Mouse (Mus musculus) forebrain, embryonic 11.5 days (tissue): ENCODE results near the gene Nav2. TPM values are rescaled to one million over a fixed set of nuclear protein-coding genes. Genes with fewer than 3 reads are reported as not detected.

Experiments
- ATAC-seq: fragments of 200-750 bp; cut with Nextera tagmentation; replicated peaks from 2 replicates; pipeline ENCODE4 v1.8.0; 2017; ENCODE audit warnings: moderate TSS enrichment; ENCODE audit not compliant: low FRiP score
- DNase-seq: peaks from one replicate; pipeline ENCODE4 v3.0.0-alpha.2; 2017; ENCODE audit warnings: low spot score
- H3K27ac ChIP-seq: fragments of 300-500 bp; sonication (generic); 2 replicates; pipeline ENCODE4 v1.5.1; 2014; ENCODE audit warnings: low read depth, low read length
- H3K27me3 ChIP-seq: fragments of 300-500 bp; sonication (generic); 2 replicates; pipeline ENCODE4 v1.6.1; 2014; ENCODE audit warnings: mild to moderate bottlenecking, low read length, mixed read lengths; ENCODE audit not compliant: control insufficient read depth, insufficient read depth
- H3K36me3 ChIP-seq: fragments of 300-500 bp; sonication (generic); 2 replicates; pipeline ENCODE4 v1.6.1; 2014; ENCODE audit warnings: mild to moderate bottlenecking, low read length, moderate library complexity, mixed read lengths; ENCODE audit not compliant: control insufficient read depth, insufficient read depth
- H3K4me1 ChIP-seq: fragments of 300-500 bp; sonication (generic); replicated peaks from 2 replicates; pipeline ENCODE4 v1.6.1; 2014; ENCODE audit warnings: low read length, mixed read lengths; ENCODE audit not compliant: control insufficient read depth, insufficient read depth
- H3K4me2 ChIP-seq: fragments of 300-500 bp; sonication (generic); 2 replicates; pipeline ENCODE4 v1.6.1; 2014; ENCODE audit warnings: low read depth, mild to moderate bottlenecking, low read length, moderate library complexity, mixed read lengths; ENCODE audit not compliant: severe bottlenecking
- H3K4me3 ChIP-seq: fragments of 300-500 bp; sonication (generic); 2 replicates; pipeline ENCODE4 v1.5.1; 2014; ENCODE audit warnings: low read depth, low read length
- H3K9ac ChIP-seq: fragments of 300-500 bp; sonication (generic); 2 replicates; pipeline ENCODE4 v1.6.1; 2014; ENCODE audit warnings: low read length
- H3K9me3 ChIP-seq: fragments of 300-500 bp; sonication (generic); 2 replicates; pipeline ENCODE4 v1.6.1; 2016; ENCODE audit warnings: low read length, mixed read lengths; ENCODE audit not compliant: control insufficient read depth
- WGBS: fragments of 180-500 bp; shearing (Covaris S2); extraction: QIAGEN DNeasy Blood & Tissue Kit; methylation state at CpG from one replicate; pipeline ENCODE4 v1.1.7; 2014; 5-methylcytosine and 5-hydroxymethylcytosine counted together
- polyA plus RNA-seq: library from polyadenylated mRNA; unstranded; fragments of >200 nt; fragmentation: Nextera tagmentation; extraction: Ambion mirVana; gene quantifications from 2 replicates; pipeline ENCODE4 v1.2.1, GENCODE M21; 2014

Nav2 gene
- polyA plus RNA-seq, 1 experiment from 2014 or later, result 7.2 TPM

GRCm38 (mm10) chr7:49025991-49026390 lies 117.5 kb downstream of the Nav2 start:
- Histone ChIP-seq H3K9ac (no peak overlapping the region), H3K4me1 (no peaks in the 10 kb centered on the region), H3K36me3 (no peaks in the 10 kb centered on the region), H3K27ac (no peak overlapping the region), H3K27me3 (0 out of 2 replicates have a peak, but pooled peaks cover 2% of the 10 kb centered on the region), H3K4me2 (no peak overlapping the region), H3K4me3 (no peak overlapping the region), H3K9me3 (no peaks in the 10 kb centered on the region)
- DNase-seq (no peak), ATAC-seq (no peak)
- WGBS, result 91% methylated on average over 3 of the region's 3 CpGs

- no peak for DNase-seq
- no peak overlapping the region for H3K9ac ChIP-seq
- 68% methylated on average over 5 of the region's 5 CpGs for WGBS
- no peak overlapping the region for H3K4me2 ChIP-seq
- no peaks in the 10 kb centered on the region for H3K4me1 ChIP-seq
- no peak overlapping the region for H3K4me3 ChIP-seq
- H3K27me3 ChIP-seq, result 0 out of 2 replicates have a peak, but pooled peaks cover 2% of the 10 kb centered on the region
- H3K9me3 ChIP-seq, result no peaks in the 10 kb centered on the region
- no peaks in the 10 kb centered on the region for H3K36me3 ChIP-seq
- no peak for ATAC-seq
- no peak overlapping the region for H3K27ac ChIP-seq
Measured at GRCm38 (mm10) chr7:49026466-49026865, 118.0 kb downstream of the Nav2 start.

- Histone ChIP-seq H3K27me3 (no peaks in the 10 kb centered on the region), H3K36me3 (no peaks in the 10 kb centered on the region), H3K27ac (no peak overlapping the region), H3K4me1 (no peaks in the 10 kb centered on the region), H3K4me3 (no peak overlapping the region), H3K4me2 (no peak overlapping the region), H3K9me3 (no peaks in the 10 kb centered on the region), H3K9ac (no peak overlapping the region)
- no peak for DNase-seq
- WGBS, result 29% methylated on average over 10 of the region's 10 CpGs
- peak; percentile 61 for ATAC-seq
Measured at GRCm38 (mm10) chr7:49029282-49030012, 120.9 kb downstream of the Nav2 start.

GRCm38 (mm10) chr7:49032216-49032615 lies 123.7 kb downstream of the Nav2 start:
- Histone ChIP-seq H3K4me1 (no peaks in the 10 kb centered on the region), H3K36me3 (no peaks in the 10 kb centered on the region), H3K4me3 (no peak overlapping the region), H3K9ac (no peak overlapping the region), H3K27ac (no peak overlapping the region), H3K4me2 (no peak overlapping the region), H3K9me3 (no peaks in the 10 kb centered on the region), H3K27me3 (no peaks in the 10 kb centered on the region)
- 87% methylated on average over 4 of the region's 4 CpGs for WGBS
- DNase-seq (no peak), ATAC-seq (no peak)

GRCm38 (mm10) chr7:49034253-49034652 lies 125.7 kb downstream of the Nav2 start:
- Histone ChIP-seq H3K4me1 (no peaks in the 10 kb centered on the region), H3K27me3 (no peaks in the 10 kb centered on the region), H3K4me2 (no peak overlapping the region), H3K9ac (no peak overlapping the region), H3K4me3 (no peak overlapping the region), H3K9me3 (no peaks in the 10 kb centered on the region), H3K36me3 (no peaks in the 10 kb centered on the region), H3K27ac (no peak overlapping the region)
- DNase-seq (no peak), ATAC-seq (no peak)
- WGBS, result 87% methylated on average over 2 of the region's 2 CpGs

- Histone ChIP-seq H3K4me3 (no peak overlapping the region), H3K36me3 (no peaks in the 10 kb centered on the region), H3K9me3 (no peaks in the 10 kb centered on the region), H3K4me2 (no peak overlapping the region), H3K27me3 (no peaks in the 10 kb centered on the region; the same call in 1 of the 2 replicates), H3K9ac (no peak overlapping the region), H3K27ac (no peak overlapping the region), H3K4me1 (no peaks in the 10 kb centered on the region)
- ATAC-seq (no peak), DNase-seq (no peak)
- 91% methylated on average over 8 of the region's 8 CpGs for WGBS
Measured at GRCm38 (mm10) chr7:49040163-49040562, 131.6 kb downstream of the Nav2 start.

GRCm38 (mm10) chr7:49041334-49042070 lies 133.0 kb downstream of the Nav2 start:
- H3K4me3 ChIP-seq, result no peak overlapping the region
- no peak for ATAC-seq
- no peaks in the 10 kb centered on the region; the same call in 1 of the 2 replicates for H3K27me3 ChIP-seq
- DNase-seq, result no peak
- WGBS, result 58% methylated on average over 4 of the region's 4 CpGs
- no peak overlapping the region for H3K9ac ChIP-seq
- no peak overlapping the region for H3K27ac ChIP-seq
- no peaks in the 10 kb centered on the region for H3K9me3 ChIP-seq
- H3K4me1 ChIP-seq, result no peaks in the 10 kb centered on the region
- H3K4me2 ChIP-seq, result no peak overlapping the region
- H3K36me3 ChIP-seq, result no peaks in the 10 kb centered on the region

- no peaks in the 10 kb centered on the region for H3K9me3 ChIP-seq
- 83% methylated on average over 6 of the region's 6 CpGs for WGBS
- no peaks in the 10 kb centered on the region for H3K36me3 ChIP-seq
- H3K4me2 ChIP-seq, result no peak overlapping the region
- H3K9ac ChIP-seq, result no peak overlapping the region
- no peaks in the 10 kb centered on the region; the same call in 1 of the 2 replicates for H3K27me3 ChIP-seq
- H3K4me1 ChIP-seq, result no peaks in the 10 kb centered on the region
- H3K4me3 ChIP-seq, result no peak overlapping the region
- no peak overlapping the region for H3K27ac ChIP-seq
- ATAC-seq, result no peak
- no peak for DNase-seq
Measured at GRCm38 (mm10) chr7:49045499-49046346, 137.2 kb downstream of the Nav2 start.
